Mouse (Mus musculus) heart, embryonic 16.5 days (tissue): ENCODE data around the gene Vamp9. TPM values are rescaled to one million over a fixed set of nuclear protein-coding genes. Genes with fewer than 3 reads are reported as not detected.
A peak's percentile ranks its signal among the peaks of the same experiment; 100 is the strongest.

ENCODE experiments used
- ATAC-seq: fragments of 200-750 bp; cut with Nextera tagmentation; replicated peaks from 2 replicates; pipeline ENCODE4 v1.8.0; 2017; ENCODE audit warnings: moderate number of reproducible peaks; ENCODE audit not compliant: insufficient read depth, low FRiP score; ENCODE audit errors: extremely low read depth
- H3K27ac ChIP-seq: fragments of 300-500 bp; sonication (generic); 2 replicates; pipeline ENCODE4 v1.5.1; 2014; ENCODE audit warnings: mild to moderate bottlenecking, low read length, control low read depth, moderate library complexity
- H3K27me3 ChIP-seq: fragments of 300-500 bp; sonication (generic); 2 replicates; pipeline ENCODE4 v1.6.1; 2014; ENCODE audit warnings: low read length, mixed read lengths; ENCODE audit not compliant: control insufficient read depth, insufficient read depth
- H3K36me3 ChIP-seq: fragments of 300-500 bp; sonication (generic); 2 replicates; pipeline ENCODE4 v1.6.1; 2014; ENCODE audit not compliant: control insufficient read depth, insufficient read depth
- H3K4me1 ChIP-seq: fragments of 300-500 bp; sonication (generic); 2 replicates; pipeline ENCODE4 v1.6.1; 2014; ENCODE audit warnings: low read length, mixed read lengths; ENCODE audit not compliant: control insufficient read depth, insufficient read depth
- H3K4me2 ChIP-seq: fragments of 300-500 bp; sonication (generic); 2 replicates; pipeline ENCODE4 v1.6.1; 2014; ENCODE audit warnings: low read depth, mild to moderate bottlenecking, control low read depth, low read length
- H3K4me3 ChIP-seq: fragments of 300-500 bp; sonication (generic); 2 replicates; pipeline ENCODE4 v1.5.1; 2014; ENCODE audit warnings: mild to moderate bottlenecking, control low read depth, low read length
- H3K9ac ChIP-seq: fragments of 300-500 bp; sonication (generic); 2 replicates; pipeline ENCODE4 v1.6.1; 2014; ENCODE audit warnings: low read length, control low read depth
- H3K9me3 ChIP-seq: fragments of 300-500 bp; sonication (generic); replicated peaks from 2 replicates; pipeline ENCODE4 v1.6.1; 2016; ENCODE audit warnings: low read length; ENCODE audit not compliant: control insufficient read depth
- WGBS: fragments of 180-500 bp; shearing (Covaris S2); extraction: QIAGEN DNeasy Blood & Tissue Kit; methylation state at CpG from one replicate; pipeline ENCODE4 v1.1.7; 2014; 5-methylcytosine and 5-hydroxymethylcytosine counted together
- polyA plus RNA-seq: library from polyadenylated mRNA; unstranded; fragments of >200 nt; fragmentation: Nextera tagmentation; extraction: Ambion mirVana; gene quantifications from 2 replicates; pipeline ENCODE4 v1.2.1, GENCODE M21; 2015

Gene Vamp9
- polyA plus RNA-seq, 1 experiment from 2014 or later, result 0.81 TPM

GRCm38 (mm10) chr5:99877565-99877964 is 28.5 kb upstream of the Vamp9 start:
- 59% methylated on average over 9 of the region's 9 CpGs for WGBS
- ATAC-seq, result no peak
- H3K27me3 ChIP-seq, result no peaks in the 10 kb centered on the region
- H3K36me3 ChIP-seq, result no peaks in the 10 kb centered on the region
- no peak overlapping the region for H3K4me2 ChIP-seq
- no peaks in the 10 kb centered on the region for H3K9me3 ChIP-seq
- no peaks in the 10 kb centered on the region for H3K4me1 ChIP-seq
- H3K27ac ChIP-seq, result no peak overlapping the region
- no peak overlapping the region for H3K4me3 ChIP-seq
- no peak overlapping the region for H3K9ac ChIP-seq

GRCm38 (mm10) chr5:99882441-99882840 is 23.6 kb upstream of the Vamp9 start:
- no peak for ATAC-seq
- WGBS, result 78% methylated on average over 3 of the region's 3 CpGs
- Histone ChIP-seq H3K9ac (no peak overlapping the region), H3K27me3 (no peaks in the 10 kb centered on the region), H3K27ac (no peak overlapping the region), H3K9me3 (0 out of 2 replicates have a peak, but pooled peaks cover 2% of the 10 kb centered on the region), H3K4me2 (no peak overlapping the region), H3K4me3 (no peak overlapping the region), H3K4me1 (no peaks in the 10 kb centered on the region), H3K36me3 (no peaks in the 10 kb centered on the region)

GRCm38 (mm10) chr5:99884035-99884434 is 22.0 kb upstream of the Vamp9 start:
- WGBS, result 84% methylated on average over 4 of the region's 4 CpGs
- Histone ChIP-seq H3K4me1 (no peaks in the 10 kb centered on the region), H3K27me3 (no peaks in the 10 kb centered on the region), H3K9me3 (0 out of 2 replicates have a peak, but pooled peaks cover 2% of the 10 kb centered on the region), H3K4me3 (no peak overlapping the region), H3K9ac (no peak overlapping the region), H3K36me3 (no peaks in the 10 kb centered on the region), H3K4me2 (no peak overlapping the region), H3K27ac (no peak overlapping the region)
- ATAC-seq, result no peak

GRCm38 (mm10) chr5:99887133-99887532 is 18.9 kb upstream of the Vamp9 start:
- H3K4me1 ChIP-seq, result peaks cover 3% of the 10 kb centered on the region; the same call in 1 of the 2 replicates
- WGBS, result 60% methylated on average over 1 of the region's 1 CpGs
- H3K36me3 ChIP-seq, result no peaks in the 10 kb centered on the region
- H3K9me3 ChIP-seq, result 0 out of 2 replicates have a peak, but pooled peaks cover 2% of the 10 kb centered on the region
- H3K4me2 ChIP-seq, result no peak overlapping the region
- H3K27me3 ChIP-seq, result no peaks in the 10 kb centered on the region
- no peak overlapping the region for H3K27ac ChIP-seq
- no peak overlapping the region for H3K4me3 ChIP-seq
- no peak for ATAC-seq
- H3K9ac ChIP-seq, result no peak overlapping the region

GRCm38 (mm10) chr5:99891516-99892441 is 14.3 kb upstream of the Vamp9 start:
- Histone ChIP-seq H3K4me1 (peaks cover 3% of the 10 kb centered on the region; the same call in 1 of the 2 replicates), H3K27me3 (no peaks in the 10 kb centered on the region), H3K4me3 (no peak overlapping the region), H3K4me2 (no peak overlapping the region), H3K27ac (no peak overlapping the region), H3K9ac (no peak overlapping the region), H3K36me3 (no peaks in the 10 kb centered on the region), H3K9me3 (no peaks in the 10 kb centered on the region)
- no peak for ATAC-seq
- 57% methylated on average over 12 of the region's 12 CpGs for WGBS

GRCm38 (mm10) chr5:99900041-99900440 is 6.0 kb upstream of the Vamp9 start:
- H3K36me3 ChIP-seq, result no peaks in the 10 kb centered on the region
- ATAC-seq, result peak; percentile 76; the same call in 1 of the 2 replicates
- H3K27ac ChIP-seq, result no peak overlapping the region
- H3K9me3 ChIP-seq, result no peaks in the 10 kb centered on the region
- no peak overlapping the region for H3K9ac ChIP-seq
- H3K4me2 ChIP-seq, result no peak overlapping the region
- no peaks in the 10 kb centered on the region for H3K27me3 ChIP-seq
- H3K4me3 ChIP-seq, result no peak overlapping the region
- 5% methylated on average over 6 of the region's 6 CpGs for WGBS
- no peaks in the 10 kb centered on the region for H3K4me1 ChIP-seq

GRCm38 (mm10) chr5:99905731-99906130 is 323 bp upstream of the Vamp9 start:
- ATAC-seq, result no peak
- Histone ChIP-seq H3K4me2 (peak overlapping the region; percentile 61; the same call in 1 of the 2 replicates), H3K9ac (no peak overlapping the region), H3K4me1 (no peaks in the 10 kb centered on the region), H3K9me3 (no peaks in the 10 kb centered on the region), H3K27me3 (no peaks in the 10 kb centered on the region), H3K27ac (peak overlapping the region; percentile 36; the same call in 1 of the 2 replicates), H3K36me3 (no peaks in the 10 kb centered on the region), H3K4me3 (no peak overlapping the region)
- 60% methylated on average over 7 of the region's 7 CpGs for WGBS

- Histone ChIP-seq H3K36me3 (no peaks in the 10 kb centered on the region), H3K27ac (no peak overlapping the region), H3K27me3 (no peaks in the 10 kb centered on the region), H3K4me3 (no peak overlapping the region), H3K9ac (no peak overlapping the region), H3K4me1 (no peaks in the 10 kb centered on the region), H3K9me3 (no peaks in the 10 kb centered on the region), H3K4me2 (no peak overlapping the region)
- WGBS, result 21% methylated on average over 7 of the region's 7 CpGs
- no peak for ATAC-seq
These were observed 9.4 kb downstream of the Vamp9 start for GRCm38 (mm10) chr5:99915494-99915893.

- H3K9me3 ChIP-seq, result no peaks in the 10 kb centered on the region
- no peaks in the 10 kb centered on the region for H3K4me1 ChIP-seq
- H3K27ac ChIP-seq, result no peak overlapping the region
- ATAC-seq, result no peak
- H3K9ac ChIP-seq, result no peak overlapping the region
- no peak overlapping the region for H3K4me3 ChIP-seq
- H3K4me2 ChIP-seq, result no peak overlapping the region
- no peaks in the 10 kb centered on the region for H3K27me3 ChIP-seq
- H3K36me3 ChIP-seq, result no peaks in the 10 kb centered on the region
- WGBS, result 77% methylated on average over 8 of the region's 8 CpGs
These were observed 16.0 kb downstream of the Vamp9 start for GRCm38 (mm10) chr5:99922033-99922432.
